Mouse (Mus musculus): Measurements from ENCODE around the gene Nfia.

DNA sequence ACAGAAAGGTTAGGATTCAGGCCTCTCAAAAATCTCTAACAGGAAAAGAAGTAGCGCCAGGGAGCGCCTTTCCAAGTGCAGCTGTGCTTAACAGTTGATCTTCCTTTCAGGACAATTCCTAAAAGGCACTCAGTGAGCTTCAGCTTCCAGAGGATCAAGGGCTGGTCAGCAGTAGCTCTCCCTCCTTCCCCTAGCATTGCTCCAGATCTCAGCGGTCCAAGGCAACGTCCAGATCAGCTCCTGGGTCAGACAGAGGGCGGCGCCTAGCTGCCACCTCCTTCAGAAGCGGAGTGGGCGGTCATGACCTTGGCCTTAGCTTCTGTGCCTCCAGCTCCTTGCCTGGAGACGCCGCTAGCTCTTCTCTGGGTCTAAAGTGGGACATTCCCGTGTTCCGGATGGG, 18.3 kb upstream of the Nfia start:
- TF ChIP-seq CTCF (IDR thresholded peaks at IDR 0.05; ENCODE audit: borderline replicate concordance, insufficient read depth, low read length) (0 out of 2 replicates have a peak, but pooled peaks have one; percentile 4), POLR2A (IDR thresholded peaks at IDR 0.05; ENCODE audit: low read depth, low read length) (no peak)

Data from embryonic fibroblast, embryonic 13.5 days (primary cell).